Mouse (Mus musculus) megakaryocyte, adult 5-6 weeks (primary cell): ENCODE measurements around the gene Ntsr1. TPM values are rescaled to one million over a fixed set of nuclear protein-coding genes. Genes with fewer than 3 reads are reported as not detected.

Experiments used
- ATAC-seq: 2 replicates; pipeline ENCODE4 v1.8.0; 2016; ENCODE audit warnings: mild to moderate bottlenecking, inconsistent platforms; ENCODE audit not compliant: poor library complexity, severe bottlenecking
- total RNA-seq, 2 experiments: library from RNA; stranded (forward) in 1 of 2; stranded (reverse) in 1 of 2; fragments of 153-499, 151-499 nt in 1 of 2; fragments of 221-1000, 200-1000 nt in 1 of 2; gene quantifications; 2 replicates each; pipeline versions ENCODE4 v1.2.3 to v1.2.4; 2015 to 2017

Gene Ntsr1
- total RNA-seq, 2 experiments from 2014 or later, result not detected

GRCm38 (mm10) chr2:180556470-180556869, 56.7 kb downstream of the Ntsr1 start:
- ATAC-seq, result 0 out of 2 replicates have a peak, but pooled peaks have one; percentile 45

GRCm38 (mm10) chr2:180560245-180560644, 60.5 kb downstream of the Ntsr1 start:
- peak; percentile 54; the same call in 1 of the 2 replicates for ATAC-seq

GRCm38 (mm10) chr2:180562146-180562545, 62.4 kb downstream of the Ntsr1 start:
- ATAC-seq, result no peak

GRCm38 (mm10) chr2:180563296-180563695, 63.5 kb downstream of the Ntsr1 start:
- ATAC-seq, result no peak

- no peak for ATAC-seq
Observed at GRCm38 (mm10) chr2:180563841-180564240, 64.1 kb downstream of the Ntsr1 start.

- peak; percentile 79 for ATAC-seq
Observed at GRCm38 (mm10) chr2:180566240-180566913, 66.6 kb downstream of the Ntsr1 start.

GRCm38 (mm10) chr2:180569028-180569643, 69.4 kb downstream of the Ntsr1 start:
- ATAC-seq, result no peak

- no peak for ATAC-seq
Observed at GRCm38 (mm10) chr2:180576482-180576881, 76.7 kb downstream of the Ntsr1 start.

- peak; percentile 65 for ATAC-seq
Observed at GRCm38 (mm10) chr2:180578686-180579085, 78.9 kb downstream of the Ntsr1 start.

- ATAC-seq, result no peak
Observed at GRCm38 (mm10) chr2:180581002-180581401, 81.2 kb downstream of the Ntsr1 start, which contains the start of gene Mrgbp. Gene Mrgbp (plus strand): TSS chr2:180581304.

GRCm38 (mm10) chr2:180582481-180583153, 82.8 kb downstream of the Ntsr1 start:
- ATAC-seq, result peak; percentile 88

- ATAC-seq, result 0 out of 2 replicates have a peak, but pooled peaks have one; percentile 17
Observed at GRCm38 (mm10) chr2:180583154-180583507, 83.4 kb downstream of the Ntsr1 start.

- peak; percentile 16 for ATAC-seq
Observed at GRCm38 (mm10) chr2:180588736-180589122, 89.0 kb downstream of the Ntsr1 start.

GRCm38 (mm10) chr2:180589123-180589831, 89.5 kb downstream of the Ntsr1 start, which contains the start of gene Ogfr:
Gene Ogfr (plus strand): TSS chr2:180589245.
- peak; percentile 92 for ATAC-seq

Other genes with a start within 250 kb of the Ntsr1 start
- gene Rps21, start 242.6 kb upstream of the Ntsr1 start, total RNA-seq (2015), result 1,036 and 1,070 TPM in 2 replicates
- 1,935 and 2,289 TPM in 2 replicates for gene Rps21, start 242.6 kb upstream of the Ntsr1 start, total RNA-seq (2017)
- gene Cables2, start 226.5 kb upstream of the Ntsr1 start, total RNA-seq (2015), result 16.0 and 16.4 TPM in 2 replicates
- 12.1 and 12.8 TPM in 2 replicates for gene Cables2, start 226.5 kb upstream of the Ntsr1 start, total RNA-seq (2017)
- not detected in 2 replicates for gene Rbbp8nl, start 210.1 kb upstream of the Ntsr1 start, total RNA-seq (2015)
- gene Rbbp8nl, start 210.1 kb upstream of the Ntsr1 start, total RNA-seq (2017), result not detected in 2 replicates
- not detected in 2 replicates for gene Gata5, start 165.3 kb upstream of the Ntsr1 start, total RNA-seq (2015)
- gene Gata5, start 165.3 kb upstream of the Ntsr1 start, total RNA-seq (2017), result not detected in 2 replicates
- gene Slco4a1, start 43.7 kb upstream of the Ntsr1 start, total RNA-seq (2015), result 2.6 and 2.7 TPM in 2 replicates
- 2.5 and 2.7 TPM in 2 replicates for gene Slco4a1, start 43.7 kb upstream of the Ntsr1 start, total RNA-seq (2017)
- 20.2 and 30.8 TPM in 2 replicates for gene Mrgbp, start 81.3 kb downstream of the Ntsr1 start, total RNA-seq (2015)
- 21.8 and 23.2 TPM in 2 replicates for gene Mrgbp, start 81.3 kb downstream of the Ntsr1 start, total RNA-seq (2017)
- gene Ogfr, start 89.3 kb downstream of the Ntsr1 start, total RNA-seq (2015), result 37.3 and 42.7 TPM in 2 replicates
- 62.2 and 64.9 TPM in 2 replicates for gene Ogfr, start 89.3 kb downstream of the Ntsr1 start, total RNA-seq (2017)
- 0.62 and 1.3 TPM in 2 replicates for gene Col9a3, start 97.8 kb downstream of the Ntsr1 start, total RNA-seq (2015)
- gene Col9a3, start 97.8 kb downstream of the Ntsr1 start, total RNA-seq (2017), result 0.16 and 0.51 TPM in 2 replicates
- gene Tcfl5, start 142.7 kb downstream of the Ntsr1 start, total RNA-seq (2015), result not detected in 2 replicates
- gene Tcfl5, start 142.7 kb downstream of the Ntsr1 start, total RNA-seq (2017), result not detected in 2 replicates
- 30.0 and 32.1 TPM in 2 replicates for gene Dido1, start 210.0 kb downstream of the Ntsr1 start, total RNA-seq (2015)
- 41.3 and 46.9 TPM in 2 replicates for gene Dido1, start 210.0 kb downstream of the Ntsr1 start, total RNA-seq (2017)
- gene Gid8, start 210.1 kb downstream of the Ntsr1 start, total RNA-seq (2015), result 72.6 and 76.0 TPM in 2 replicates
- 64.1 and 82.6 TPM in 2 replicates for gene Gid8, start 210.1 kb downstream of the Ntsr1 start, total RNA-seq (2017)
- gene Slc17a9, start 225.3 kb downstream of the Ntsr1 start, total RNA-seq (2015), result 7.9 and 9.9 TPM in 2 replicates
- gene Slc17a9, start 225.3 kb downstream of the Ntsr1 start, total RNA-seq (2017), result 5.2 and 7.1 TPM in 2 replicates